Mouse (Mus musculus): ENCODE measurements around the gene Lars2.
A peak's percentile ranks its signal among the peaks of the same experiment; 100 is the strongest.

GRCm38 (mm10) chr9:123339651-123340144, 27.0 kb upstream of the Lars2 start:
- no peak for TF ChIP-seq GATA1 (IDR thresholded peaks at IDR 0.05; ENCODE audit: borderline replicate concordance, low read length)
- 0 out of 2 replicates have a peak, but pooled peaks have one; percentile 32 for TF ChIP-seq FLI1 (IDR thresholded peaks at IDR 0.05; ENCODE audit: low read length)

Measured in megakaryocyte, embryonic 14.5 days (primary cell).